Mouse (Mus musculus): ENCODE measurements around the gene Farp1.
A peak's percentile ranks its signal among the peaks of the same experiment; 100 is the strongest.
"Not testable (repeated sequence)": the region's sequence is repeated elsewhere in the genome, so short reads cannot be mapped to it uniquely, and the experiment has no call there.

Farp1 gene

DNA sequence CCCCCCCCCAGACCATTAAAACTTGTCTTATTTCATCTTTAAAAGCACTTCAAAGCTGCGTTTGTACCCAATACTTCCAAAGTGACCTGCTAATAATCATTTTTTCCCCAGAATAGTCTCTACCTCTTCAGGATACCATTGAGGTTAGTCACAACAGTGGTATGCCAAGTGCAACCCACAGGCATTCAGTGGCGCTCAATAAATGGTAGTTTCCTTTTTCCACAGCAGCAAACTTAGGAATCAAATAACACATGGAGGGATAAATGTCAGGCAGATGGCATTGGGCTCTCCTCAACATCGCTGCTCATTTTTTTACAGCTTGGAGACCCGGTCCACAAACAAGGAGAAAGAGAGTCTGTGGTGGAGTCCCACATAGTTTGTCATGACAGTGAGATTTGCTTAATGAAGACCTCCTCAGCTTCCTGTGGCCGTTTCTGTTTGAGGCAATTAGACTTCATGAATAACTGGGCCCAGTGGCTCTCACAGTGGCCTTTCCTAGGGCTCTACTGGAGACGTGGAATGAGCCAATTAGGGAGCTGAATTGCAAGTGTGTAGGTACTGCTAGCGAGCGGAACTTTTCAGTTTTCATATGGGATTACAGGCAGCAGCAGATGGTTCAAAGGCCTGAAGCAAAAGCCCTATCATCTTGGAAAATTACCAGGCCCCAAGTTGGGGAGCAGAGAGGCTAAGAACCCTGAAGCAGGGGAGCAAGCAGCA lies 148.6 kb downstream of the Farp1 start:
- DNase-seq (ENCODE audit: low spot score) = no peak

DNA sequence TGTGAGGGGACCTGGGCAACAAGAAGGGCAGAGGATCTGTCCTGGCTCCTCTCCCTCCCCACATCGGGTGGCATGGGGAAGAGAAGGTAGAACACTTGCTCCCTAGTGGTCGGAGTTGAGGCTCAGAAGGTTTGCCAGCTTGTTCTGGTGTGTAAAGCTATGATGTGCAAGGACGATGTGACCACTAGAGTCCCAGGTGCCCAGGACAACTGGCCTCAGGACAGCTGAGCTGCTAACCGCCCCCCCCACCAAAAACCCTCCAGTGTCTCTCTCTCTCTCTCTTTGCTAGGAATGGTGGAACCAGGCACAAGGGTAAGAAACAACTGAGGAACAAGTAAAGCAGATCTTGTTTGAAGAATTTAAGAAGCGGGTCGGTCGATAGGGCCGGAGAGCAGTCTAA lies 149.4 kb downstream of the Farp1 start:
- DNase-seq (ENCODE audit: low spot score) = no peak

- no peak for DNase-seq (ENCODE audit: low spot score)
These were observed 151.4 kb downstream of the Farp1 start for GRCm38 (mm10) chr14:121186402-121186894.

GRCm38 (mm10) chr14:121189840-121190239 lies 154.8 kb downstream of the Farp1 start:
- DNase-seq (ENCODE audit: low spot score) = not testable (repeated sequence)

DNA sequence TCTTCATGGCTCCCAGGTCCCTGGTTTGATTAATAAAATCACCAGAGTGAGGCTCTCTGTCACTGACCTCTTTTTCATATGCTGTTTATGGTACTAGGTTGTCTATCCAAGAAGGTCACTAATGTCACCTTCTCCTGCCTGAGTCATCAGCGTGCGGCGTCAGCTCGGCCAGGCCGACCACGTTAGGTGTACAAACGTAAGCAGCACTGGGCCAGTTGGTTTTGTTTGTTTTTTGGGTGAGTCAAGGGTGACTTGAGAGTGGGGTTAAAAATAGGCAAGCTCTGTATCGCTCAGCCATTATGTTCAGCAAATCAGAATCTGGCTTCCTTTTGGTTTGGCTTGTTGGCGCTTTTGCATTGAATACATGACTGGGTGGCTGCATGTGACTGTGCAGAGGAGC lies 155.4 kb downstream of the Farp1 start:
- no peak for DNase-seq (ENCODE audit: low spot score)

- no peak for DNase-seq (ENCODE audit: low spot score)
These were observed 156.7 kb downstream of the Farp1 start for GRCm38 (mm10) chr14:121191739-121192138.

GRCm38 (mm10) chr14:121192394-121192793 lies 157.4 kb downstream of the Farp1 start:
- DNase-seq (ENCODE audit: low spot score) = no peak

- no peak for DNase-seq (ENCODE audit: low spot score)
These were observed 159.0 kb downstream of the Farp1 start for GRCm38 (mm10) chr14:121193981-121194380.

- DNase-seq (ENCODE audit: low spot score) = peak; percentile 38
These were observed 164.0 kb downstream of the Farp1 start for GRCm38 (mm10) chr14:121198915-121199572.

DNA sequence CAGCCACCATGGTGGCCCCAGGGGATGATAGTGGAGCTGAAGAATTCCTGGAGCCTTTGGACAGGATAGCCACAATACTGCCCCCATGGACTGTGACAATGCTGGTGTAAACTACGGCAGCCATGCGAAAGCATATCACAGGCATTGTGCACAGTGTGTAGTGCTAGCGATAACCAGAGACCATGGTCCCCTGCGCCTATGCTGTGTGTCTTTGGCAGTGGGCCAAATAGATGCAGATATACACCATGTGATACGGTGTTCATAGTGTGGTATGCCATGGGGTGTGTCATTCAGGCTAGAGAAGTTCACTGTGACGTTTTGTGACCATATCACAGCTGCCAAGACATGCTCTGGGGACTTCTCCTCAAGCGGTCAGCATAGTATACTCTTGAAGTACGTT lies 164.8 kb downstream of the Farp1 start:
- DNase-seq (ENCODE audit: low spot score) = no peak

GRCm38 (mm10) chr14:121200353-121200752 lies 165.4 kb downstream of the Farp1 start:
- DNase-seq (ENCODE audit: low spot score) = no peak

DNA sequence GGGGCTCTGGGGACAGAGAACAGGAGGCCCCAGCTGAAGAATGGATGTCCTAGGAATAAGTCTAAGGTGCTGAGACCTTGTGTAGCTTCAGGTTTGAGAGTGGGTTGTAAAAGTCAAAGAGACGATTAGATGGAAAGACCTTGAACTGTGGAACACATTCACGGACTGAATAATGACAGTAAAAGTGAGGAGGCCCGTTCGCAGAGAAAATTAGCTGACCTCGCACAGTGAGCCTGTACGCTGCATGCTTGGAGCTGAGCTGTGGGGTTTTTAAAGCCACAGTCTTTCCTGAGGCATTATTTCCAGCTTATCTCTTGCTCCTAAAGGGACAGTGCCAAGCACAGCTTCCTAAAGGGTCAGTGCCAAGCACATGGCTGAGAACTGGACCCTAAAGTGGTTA lies 166.2 kb downstream of the Farp1 start:
- DNase-seq (ENCODE audit: low spot score) = no peak

DNA sequence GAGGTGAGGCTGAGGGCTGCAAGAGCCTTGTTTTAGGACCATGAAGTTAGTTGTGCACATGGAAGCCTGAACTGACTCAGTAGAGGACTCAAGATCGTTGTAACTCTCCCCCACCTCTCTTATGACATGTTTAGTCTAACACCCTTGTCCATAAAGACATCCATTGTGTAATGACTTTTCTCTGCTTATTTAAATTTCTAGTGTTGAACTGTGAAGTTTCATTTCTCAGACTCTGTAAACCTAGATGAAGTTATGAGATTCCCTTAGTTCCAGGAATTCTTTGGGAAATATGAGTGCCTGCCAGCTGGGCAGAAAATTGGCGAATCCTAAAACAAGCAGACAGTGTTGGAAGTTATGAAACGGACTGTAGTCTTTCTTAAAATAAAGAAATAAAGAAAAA lies 170.5 kb downstream of the Farp1 start:
- DNase-seq (ENCODE audit: low spot score) = no peak

- DNase-seq (ENCODE audit: low spot score) = no peak
These were observed 172.6 kb downstream of the Farp1 start for GRCm38 (mm10) chr14:121207441-121208158.

- DNase-seq (ENCODE audit: low spot score) = no peak
These were observed 173.1 kb downstream of the Farp1 start for GRCm38 (mm10) chr14:121208159-121208515.

- DNase-seq (ENCODE audit: low spot score) = no peak
These were observed 175.3 kb downstream of the Farp1 start for GRCm38 (mm10) chr14:121210318-121210717.

DNA sequence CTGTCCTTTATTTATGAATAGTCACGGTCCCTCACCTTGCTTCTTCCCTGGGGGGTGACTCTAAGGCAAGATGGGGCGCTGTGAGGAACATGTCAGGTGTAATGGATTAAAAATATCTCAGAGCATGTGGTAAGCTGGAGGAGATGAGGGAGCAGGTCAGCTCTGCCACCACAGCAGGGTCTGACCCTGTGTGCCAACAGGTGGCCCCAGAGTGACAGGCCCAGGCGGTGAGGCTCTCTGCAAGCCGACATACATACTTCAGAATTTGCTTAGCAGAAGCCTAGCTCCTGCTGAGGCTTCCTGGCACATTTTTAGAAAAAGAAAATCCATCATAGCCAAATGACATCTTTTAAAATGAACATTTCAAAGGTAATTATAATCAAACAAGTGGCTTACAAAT lies 178.7 kb downstream of the Farp1 start:
- DNase-seq (ENCODE audit: low spot score) = no peak

DNA sequence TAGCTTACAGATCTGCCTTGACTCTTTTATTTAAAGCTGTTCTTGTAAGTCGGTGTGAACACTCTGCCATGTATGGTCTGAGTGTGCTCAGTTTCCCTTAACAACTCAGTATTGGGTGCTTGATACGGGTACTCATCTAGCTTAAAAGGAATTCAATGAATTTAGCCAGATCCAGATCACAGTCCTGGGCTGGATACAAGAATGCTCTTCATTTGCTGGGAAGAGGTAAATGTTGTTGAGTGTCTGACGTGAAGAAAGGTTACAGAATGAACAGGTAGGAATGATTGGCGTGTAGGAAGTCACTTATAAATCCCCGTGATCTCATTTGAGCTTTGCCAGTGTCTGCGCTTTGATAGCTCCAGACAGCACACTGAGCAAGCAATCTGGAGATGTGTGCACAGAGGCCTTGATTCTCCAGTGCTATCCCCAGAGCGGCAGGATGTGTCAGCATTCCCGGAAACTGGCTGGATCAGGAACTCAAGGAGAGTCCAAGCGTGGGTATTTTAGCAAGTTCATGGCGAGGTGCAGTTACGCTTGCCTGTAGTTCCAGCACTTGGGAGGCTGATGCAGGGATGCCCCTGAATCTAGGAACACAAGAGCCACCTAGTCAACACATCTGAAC lies 179.7 kb downstream of the Farp1 start:
- DNase-seq (ENCODE audit: low spot score) = no peak

GRCm38 (mm10) chr14:121215817-121216216 lies 180.8 kb downstream of the Farp1 start:
- DNase-seq (ENCODE audit: low spot score) = no peak

DNA sequence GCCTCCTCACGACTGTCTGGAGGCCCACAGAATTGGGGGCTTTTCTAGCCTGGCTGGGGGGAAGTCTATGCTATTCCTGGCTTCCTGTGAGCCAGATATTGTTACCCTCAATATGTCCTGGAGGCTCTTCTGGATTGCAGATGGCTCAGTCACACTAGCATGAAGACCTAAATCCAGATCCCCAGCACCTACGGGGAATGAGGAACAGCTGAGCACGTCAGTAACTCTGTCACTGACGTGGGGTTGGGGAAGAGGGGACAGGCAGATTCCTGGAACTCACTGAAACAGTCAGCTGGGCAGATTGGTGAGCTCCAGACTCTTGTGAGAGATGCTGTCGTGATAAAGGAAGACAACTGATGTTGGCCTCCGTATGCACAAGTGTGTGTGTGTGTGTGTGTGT lies 181.7 kb downstream of the Farp1 start:
- DNase-seq (ENCODE audit: low spot score) = no peak

DNA sequence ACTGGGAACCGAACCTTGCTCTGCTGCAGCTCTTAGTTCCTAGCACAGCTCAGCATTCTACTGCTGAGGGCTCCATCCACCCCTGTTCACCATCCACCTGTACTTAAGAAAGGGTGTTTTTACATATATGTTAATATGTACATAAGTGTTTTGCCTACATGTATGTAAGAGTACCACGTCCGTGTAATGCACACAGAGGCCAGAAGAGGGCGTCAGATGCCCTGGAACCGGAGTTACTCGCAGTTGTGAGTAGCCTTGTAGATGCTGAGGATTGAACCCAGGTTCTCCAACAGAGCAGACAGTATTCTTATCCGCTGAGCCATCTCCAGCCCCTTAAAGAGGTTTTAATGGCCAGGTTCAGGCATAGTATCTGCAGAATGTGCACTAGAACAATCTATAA lies 183.6 kb downstream of the Farp1 start:
- no peak for DNase-seq (ENCODE audit: low spot score)

- DNase-seq (ENCODE audit: low spot score) = no peak
These were observed 184.4 kb downstream of the Farp1 start for GRCm38 (mm10) chr14:121219226-121220039.
